Mouse (Mus musculus) gastrocnemius, postnatal 10 days (tissue): Measurements from ENCODE around the gene Odf4. TPM values are rescaled to one million over a fixed set of nuclear protein-coding genes. Genes with fewer than 3 reads are reported as not detected.
"Not testable (repeated sequence)": the region's sequence is repeated elsewhere in the genome, so short reads cannot be mapped to it uniquely, and the experiment has no call there.

Experiments
- DNase-seq: peaks from one replicate; pipeline ENCODE4 v3.0.0; 2021; ENCODE audit warnings: mixed read lengths
- total RNA-seq, 2 experiments: library from RNA; stranded (reverse); gene quantifications; 2 replicates each; pipeline ENCODE4 v1.2.3; 2021

Gene Odf4
- total RNA-seq, 2 experiments from 2014 or later: not detected

- DNase-seq: no peak
Observed at GRCm38 (mm10) chr11:68946806-68947440, 20.0 kb upstream of the Odf4 start.

GRCm38 (mm10) chr11:68946001-68946400, 19.1 kb upstream of the Odf4 start:
- DNase-seq: no peak

- DNase-seq: no peak
Observed at GRCm38 (mm10) chr11:68945245-68945644, 18.4 kb upstream of the Odf4 start.

GRCm38 (mm10) chr11:68942731-68943130, 15.8 kb upstream of the Odf4 start:
- no peak for DNase-seq

- DNase-seq: no peak
Observed at GRCm38 (mm10) chr11:68940516-68940915, 13.6 kb upstream of the Odf4 start.

GRCm38 (mm10) chr11:68939451-68940304, 12.8 kb upstream of the Odf4 start:
- DNase-seq: peak; percentile 70

GRCm38 (mm10) chr11:68936951-68937350, 10.1 kb upstream of the Odf4 start:
- DNase-seq: not testable (repeated sequence)

GRCm38 (mm10) chr11:68933885-68934507, 7.1 kb upstream of the Odf4 start:
- DNase-seq: no peak

GRCm38 (mm10) chr11:68929947-68930346, 3.1 kb upstream of the Odf4 start:
- no peak for DNase-seq

- no peak for DNase-seq
Observed at GRCm38 (mm10) chr11:68924749-68925148, 2.1 kb downstream of the Odf4 start.

- no peak for DNase-seq
Observed at GRCm38 (mm10) chr11:68923191-68923590, 3.7 kb downstream of the Odf4 start.

- no peak for DNase-seq
Observed at GRCm38 (mm10) chr11:68914566-68914965, 12.3 kb downstream of the Odf4 start.

- no peak for DNase-seq
Observed at GRCm38 (mm10) chr11:68911531-68912177, 15.2 kb downstream of the Odf4 start.

GRCm38 (mm10) chr11:68908846-68909503, 17.9 kb downstream of the Odf4 start:
- no peak for DNase-seq

- no peak for DNase-seq
Observed at GRCm38 (mm10) chr11:68907251-68907650, 19.6 kb downstream of the Odf4 start.

GRCm38 (mm10) chr11:68906461-68906790, 20.5 kb downstream of the Odf4 start:
- no peak for DNase-seq

- no peak for DNase-seq
Observed at GRCm38 (mm10) chr11:68905665-68906460, 21.0 kb downstream of the Odf4 start.

- no peak for DNase-seq
Observed at GRCm38 (mm10) chr11:68905138-68905531, 21.7 kb downstream of the Odf4 start.

GRCm38 (mm10) chr11:68904375-68905137, 22.3 kb downstream of the Odf4 start:
- peak; percentile 72 for DNase-seq

- DNase-seq: no peak
Observed at GRCm38 (mm10) chr11:68903775-68904174, 23.1 kb downstream of the Odf4 start.

- DNase-seq: no peak
Observed at GRCm38 (mm10) chr11:68902823-68903222, 24.1 kb downstream of the Odf4 start.
